Mouse (Mus musculus): ENCODE measurements at regions not wholly inside any gene's neighbourhood (a gene's known extent, or its start where the extent isn't known, plus 50 kb on each side); places are given as distances from the start of the nearest gene placed in this dataset.

- no peak for TF ChIP-seq CTCF (IDR thresholded peaks at IDR 0.05; ENCODE audit: control insufficient read depth, insufficient read depth, insufficient read length)
- no peak for TF ChIP-seq MYOD1 (IDR thresholded peaks at IDR 0.05; ENCODE audit: control insufficient read depth, insufficient read length, low read depth)
Measured at GRCm38 (mm10) chr5:80670258-80670947, 349.5 kb upstream of the Adgrl3 start.
